Mouse (Mus musculus): ENCODE results near the gene Gm10553.
"Not testable (repeated sequence)": the region's sequence is repeated elsewhere in the genome, so short reads cannot be mapped to it uniquely, and the experiment has no call there.

GRCm38 (mm10) chr1:85073099-85073498, 26.9 kb upstream of the Gm10553 start:
- not testable (repeated sequence) for TF ChIP-seq POLR2A (IDR thresholded peaks at IDR 0.05; ENCODE audit: borderline replicate concordance, extremely low read depth, insufficient read depth, insufficient read length, poor library complexity, severe bottlenecking); CTCF (IDR thresholded peaks at IDR 0.05; ENCODE audit: borderline replicate concordance, extremely low read depth, insufficient read depth, insufficient read length)

Measured in brain, embryonic 14.5 days (tissue).